Mouse (Mus musculus) megakaryocyte progenitor cell, adult 5-6 weeks (primary cell): Measurements from ENCODE around the gene Adgrd1. TPM values are rescaled to one million over a fixed set of nuclear protein-coding genes. Genes with fewer than 3 reads are reported as not detected.

Experiments
- ATAC-seq: replicated peaks from 2 replicates; pipeline ENCODE4 v1.8.0; 2016; ENCODE audit warnings: mild to moderate bottlenecking, moderate TSS enrichment, inconsistent platforms; ENCODE audit not compliant: poor library complexity
- total RNA-seq, 2 experiments: library from RNA; stranded (forward) in 1 of 2; stranded (reverse) in 1 of 2; fragments of 157-497, 149-512 nt in 1 of 2; fragments of 200-1000 nt in 1 of 2; gene quantifications; 2 replicates each; pipeline versions ENCODE4 v1.2.3 to v1.2.4; 2015 to 2017

Adgrd1 gene
- total RNA-seq, 2 experiments from 2014 or later: 0.50 to 0.59 TPM

GRCm38 (mm10) chr5:129243120-129243519 lies 146.6 kb downstream of the Adgrd1 start:
- no peak for ATAC-seq

GRCm38 (mm10) chr5:129244392-129244791 lies 147.8 kb downstream of the Adgrd1 start:
- no peak for ATAC-seq

- ATAC-seq: no peak
Observed at GRCm38 (mm10) chr5:129249080-129249479, 152.5 kb downstream of the Adgrd1 start.

Other genes with a start within 250 kb of the Adgrd1 start
- gene Rimbp2, start 143.3 kb upstream of the Adgrd1 start, total RNA-seq (2015): not detected in 2 replicates
- not detected in 2 replicates for gene Rimbp2, start 143.3 kb upstream of the Adgrd1 start, total RNA-seq (2017)
- 12.6 and 19.4 TPM in 2 replicates for gene Stx2, start 88.2 kb upstream of the Adgrd1 start, total RNA-seq (2015)
- 24.3 and 26.0 TPM in 2 replicates for gene Stx2, start 88.2 kb upstream of the Adgrd1 start, total RNA-seq (2017)
- 583 and 587 TPM in 2 replicates for gene Ran, start 76.7 kb upstream of the Adgrd1 start, total RNA-seq (2015)
- gene Ran, start 76.7 kb upstream of the Adgrd1 start, total RNA-seq (2017): 525 and 594 TPM in 2 replicates